Mouse (Mus musculus) adrenal gland, postnatal 36 days (tissue): ENCODE measurements at regions not wholly inside any gene's neighbourhood (a gene's known extent, or its start where the extent isn't known, plus 50 kb on each side); places are given as distances from the start of the nearest gene placed in this dataset.
A peak's percentile ranks its signal among the peaks of the same experiment; 100 is the strongest.
"Not testable (repeated sequence)": the region's sequence is repeated elsewhere in the genome, so short reads cannot be mapped to it uniquely, and the experiment has no call there.

ENCODE experiments used
- DNase-seq, 2 experiments: peaks; one replicate each; pipeline ENCODE4 v3.0.0; 2021; ENCODE audit warnings: mixed read lengths in 1 of 2

DNA sequence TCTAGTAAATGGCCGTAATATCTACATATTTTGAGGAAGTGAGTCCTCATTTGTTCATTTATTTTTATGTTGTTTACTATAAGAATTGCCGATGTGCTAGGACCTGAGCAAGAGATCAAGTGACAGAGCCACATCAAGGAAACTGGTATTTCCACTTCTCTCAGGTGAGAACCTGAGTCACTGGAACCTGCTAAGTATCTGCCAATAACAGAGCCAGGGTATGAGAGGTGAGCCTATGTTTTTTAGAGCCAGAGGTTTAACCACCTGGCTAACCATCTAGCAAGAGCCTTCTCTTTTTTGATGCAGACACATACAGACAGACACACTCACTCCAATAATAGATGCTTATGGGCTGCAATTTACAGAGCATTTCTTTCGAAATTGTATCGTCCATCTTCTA is 101.2 kb upstream of the Fam78b start:
- DNase-seq: no peak

- no peak for DNase-seq
These were observed 100.6 kb upstream of the Fam78b start for GRCm38 (mm10) chr1:166900441-166901161.

- DNase-seq: no peak
These were observed 99.6 kb upstream of the Fam78b start for GRCm38 (mm10) chr1:166901574-166901973.

- DNase-seq: no peak
These were observed 97.8 kb upstream of the Fam78b start for GRCm38 (mm10) chr1:166903417-166903816.

GRCm38 (mm10) chr1:166908231-166908805 is 92.9 kb upstream of the Fam78b start:
- peak; percentile 14 to 22 for DNase-seq

- not testable (repeated sequence) for DNase-seq
These were observed 89.0 kb upstream of the Fam78b start for GRCm38 (mm10) chr1:166912195-166912594.

DNA sequence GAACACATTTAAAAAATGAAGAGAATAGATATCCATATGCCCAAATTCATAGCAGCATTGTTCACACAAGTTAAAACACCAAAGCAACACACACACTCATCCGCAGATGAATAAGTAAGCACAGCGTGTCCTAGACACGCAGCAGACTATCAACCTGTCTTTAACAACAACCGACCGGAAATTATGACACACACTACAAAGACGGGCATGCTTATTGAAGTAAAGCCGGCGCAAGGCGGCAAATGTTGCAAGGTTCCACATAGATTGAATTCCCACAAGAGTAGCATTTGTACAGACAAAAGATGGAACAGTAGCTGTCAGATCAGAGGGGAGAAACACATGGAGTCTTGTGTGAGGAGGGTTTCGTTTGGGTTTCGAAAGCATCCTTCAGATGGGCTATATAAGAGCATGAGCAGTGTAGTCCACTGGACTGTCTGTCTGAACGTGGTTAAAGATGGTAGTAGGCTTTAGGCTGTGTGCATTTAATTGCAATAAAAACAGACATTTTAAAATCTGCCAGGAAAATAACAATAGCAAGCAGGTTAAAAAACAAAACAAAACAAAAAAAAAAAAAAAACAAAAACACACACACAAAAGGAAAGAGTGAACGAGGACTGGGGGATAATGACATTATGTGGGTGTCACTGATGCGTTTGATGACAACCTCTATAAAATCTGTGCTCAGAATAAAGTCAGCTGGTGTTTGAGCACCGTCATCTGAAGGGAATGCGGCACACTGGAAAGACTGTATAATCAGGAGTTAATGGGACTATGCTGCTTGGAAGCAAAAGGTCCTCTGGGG is 78.1 kb upstream of the Fam78b start:
- no peak for DNase-seq

- DNase-seq: no peak
These were observed 77.6 kb upstream of the Fam78b start for GRCm38 (mm10) chr1:166923713-166923975.

DNA sequence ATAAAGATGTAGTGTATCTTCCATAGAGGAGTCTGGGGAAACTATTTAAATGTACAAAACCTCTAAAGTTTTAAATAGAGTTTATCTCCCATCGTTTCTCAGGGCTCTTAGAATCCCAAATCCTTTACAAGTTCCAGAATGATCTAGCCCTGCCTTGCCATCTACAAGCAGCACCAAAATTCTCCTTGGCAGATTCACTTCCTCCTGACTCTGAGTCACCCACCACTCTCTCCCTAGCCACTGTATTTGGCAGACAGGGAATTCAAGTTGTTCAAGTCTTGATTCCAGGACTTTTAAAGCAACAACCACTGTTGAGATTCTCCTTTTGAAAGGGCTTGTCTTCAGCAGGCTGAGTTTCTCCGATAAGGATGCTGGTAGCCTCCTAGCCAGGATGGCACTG is 77.1 kb upstream of the Fam78b start:
- no peak for DNase-seq

DNA sequence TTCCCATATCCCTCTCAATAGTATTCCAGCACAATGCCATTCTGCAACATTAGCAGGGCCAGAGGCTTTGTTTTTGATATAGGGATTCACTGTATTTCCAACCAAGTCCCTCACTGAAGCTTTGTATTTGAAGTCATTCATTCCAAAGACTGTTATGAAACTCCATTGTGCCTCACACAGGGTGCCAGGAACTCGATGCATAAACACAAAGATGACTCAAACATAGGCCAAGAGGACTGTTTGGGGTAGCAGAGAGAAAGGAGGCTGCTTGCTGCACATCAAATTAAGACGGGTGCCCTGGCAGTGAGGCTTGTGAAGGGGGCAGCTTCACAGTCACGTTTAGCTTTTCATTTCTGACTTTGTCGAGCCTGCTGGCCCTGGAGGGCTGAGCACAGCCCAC is 75.1 kb upstream of the Fam78b start:
- no peak for DNase-seq

DNA sequence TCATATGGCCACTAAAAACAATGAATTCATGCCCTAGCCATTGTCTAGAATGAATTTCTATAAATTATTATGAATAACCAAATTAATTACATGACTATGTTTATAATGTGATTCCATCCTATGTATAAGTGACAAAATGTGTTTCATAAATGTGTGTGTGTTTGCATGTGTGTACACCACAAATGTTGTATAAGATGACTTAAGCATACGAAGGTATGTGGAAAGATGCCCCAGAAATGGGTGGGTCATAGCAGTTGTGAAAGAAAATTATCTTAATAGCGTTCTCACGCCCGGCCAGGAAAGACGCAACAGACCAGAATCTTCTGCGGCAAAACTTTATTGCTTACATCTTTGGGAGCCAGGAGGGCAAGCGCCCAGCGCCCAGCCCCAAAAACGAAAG is 61.5 kb upstream of the Fam78b start:
- DNase-seq: not testable (repeated sequence)

DNA sequence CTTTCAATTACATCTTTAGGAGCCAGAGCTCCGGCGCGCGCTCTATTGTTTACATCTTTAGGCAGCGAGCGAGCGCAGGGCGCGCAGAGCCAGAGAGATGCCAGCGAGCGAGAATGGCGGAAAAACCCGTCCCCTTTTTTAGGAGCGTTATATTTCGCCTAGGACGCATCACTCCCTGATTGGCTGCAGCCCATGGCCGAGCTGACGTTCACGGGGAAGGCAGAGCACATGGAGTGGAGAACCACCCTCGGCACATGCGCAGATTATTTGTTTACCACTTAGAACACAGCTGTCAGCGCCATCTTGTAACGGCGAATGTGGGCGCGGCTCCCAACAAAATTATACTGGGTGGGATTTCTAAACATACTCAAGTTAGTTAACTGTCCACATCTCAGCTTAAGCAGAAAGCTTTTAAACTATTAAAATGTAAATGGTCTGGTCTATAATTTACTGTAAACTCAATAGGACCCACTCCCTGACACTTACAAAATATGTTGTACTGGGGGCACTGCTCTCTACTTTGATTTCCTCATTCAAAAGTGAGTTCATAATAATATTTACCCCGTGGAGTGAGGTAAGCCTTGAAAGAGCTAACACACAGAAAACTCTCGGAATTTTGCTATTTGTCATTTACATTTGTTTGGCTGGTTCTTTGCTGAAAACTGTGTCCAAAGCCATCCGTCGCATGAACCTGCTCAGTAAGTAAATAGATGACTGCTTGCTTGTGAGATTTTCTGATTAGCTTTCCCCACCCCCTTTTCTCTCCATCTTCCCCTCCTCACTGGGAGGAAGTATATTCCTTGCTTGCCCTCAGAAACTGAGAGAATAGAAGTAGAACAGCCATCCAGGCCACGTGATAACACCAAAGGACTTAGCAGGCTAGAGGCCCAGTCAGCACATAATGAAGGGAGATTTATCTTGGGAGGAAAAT is 60.8 kb upstream of the Fam78b start:
- DNase-seq: not testable (repeated sequence)

DNA sequence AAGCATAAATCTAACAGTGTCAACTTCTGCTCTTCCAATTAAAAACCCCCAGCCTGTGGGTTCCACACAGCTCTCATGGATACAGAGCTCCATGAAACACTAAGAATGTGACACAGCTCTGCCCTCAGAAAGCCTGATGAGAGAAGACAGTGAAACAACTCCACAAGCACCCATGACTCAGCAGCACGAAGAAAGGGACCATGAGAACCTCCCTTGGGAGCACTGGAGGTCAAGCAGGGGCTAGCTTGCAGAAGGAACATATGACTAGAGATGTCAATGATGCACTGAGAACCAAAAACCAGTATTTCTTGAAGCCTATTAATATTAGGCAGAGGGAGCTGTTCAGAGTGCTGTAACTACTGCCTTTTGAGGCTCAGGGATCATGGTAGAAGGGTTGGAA is 59.0 kb upstream of the Fam78b start:
- no peak for DNase-seq

DNA sequence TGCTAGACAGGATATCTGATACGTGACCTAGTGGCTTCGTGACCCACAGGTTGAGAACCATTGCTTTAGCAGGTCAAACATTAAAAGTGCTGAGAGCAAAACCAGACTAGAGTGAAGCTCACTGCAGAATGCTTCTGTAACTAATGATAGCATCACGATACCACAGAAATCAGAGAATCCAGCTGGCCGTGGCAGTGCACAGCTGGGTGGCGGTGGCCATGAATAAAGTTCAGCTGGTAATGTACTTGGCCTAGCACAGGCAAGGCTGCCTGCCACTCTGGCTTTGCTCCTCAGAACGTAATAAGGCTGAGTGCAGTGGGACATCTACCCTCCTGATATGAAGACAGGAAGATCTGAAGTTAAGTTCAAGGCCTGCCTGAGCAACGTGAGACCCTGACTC is 56.7 kb upstream of the Fam78b start:
- no peak for DNase-seq

DNA sequence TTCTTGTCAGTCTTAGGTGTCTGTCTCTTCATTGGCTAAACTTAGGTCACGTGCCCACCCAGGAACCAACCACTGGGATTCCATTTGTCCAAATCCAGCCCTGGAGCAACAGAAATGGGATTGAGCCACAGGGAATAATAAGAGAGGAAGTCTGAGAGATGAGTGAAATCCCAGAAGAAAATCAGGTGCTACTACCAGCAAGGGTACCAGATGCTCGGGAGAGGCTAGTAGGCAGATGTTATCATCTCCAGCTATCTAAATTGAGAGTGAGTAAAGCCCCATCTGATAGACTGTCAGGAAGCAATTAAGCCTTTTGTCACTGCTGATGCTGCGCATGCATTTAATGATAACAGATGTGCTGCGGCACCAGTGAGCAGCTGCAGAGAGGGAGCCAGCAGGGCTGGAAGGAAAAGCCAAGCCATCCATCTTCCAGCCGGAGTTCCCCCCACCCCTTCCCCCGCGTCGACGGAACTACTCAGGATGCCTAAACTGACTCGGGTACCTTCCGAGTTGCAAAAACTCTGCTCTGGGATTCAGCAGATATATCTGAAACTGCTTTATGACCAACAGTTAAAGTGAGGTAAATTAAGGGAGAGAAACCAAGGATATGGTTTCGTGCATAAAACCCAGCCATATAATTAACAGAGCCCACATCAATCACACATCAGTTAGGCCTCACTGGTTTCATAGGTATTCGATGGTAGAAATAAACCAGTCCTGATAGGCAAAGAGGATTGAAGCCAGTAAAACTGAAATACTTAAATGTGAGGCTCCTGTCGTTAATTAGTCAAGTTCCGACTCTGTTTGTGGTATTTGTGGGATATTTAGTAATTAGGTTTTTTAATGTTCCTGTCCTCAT is 53.1 kb upstream of the Fam78b start:
- no peak for DNase-seq
